Mouse (Mus musculus) urinary bladder, adult 2 months (tissue): ENCODE measurements around the gene Ifitm2. TPM values are rescaled to one million over a fixed set of nuclear protein-coding genes. Genes with fewer than 3 reads are reported as not detected.
"Not testable (repeated sequence)": the region's sequence is repeated elsewhere in the genome, so short reads cannot be mapped to it uniquely, and the experiment has no call there.

Experiments used
- DNase-seq: peaks from one replicate; pipeline ENCODE4 v3.0.0; 2022; ENCODE audit warnings: low spot score
- polyA plus RNA-seq: library from polyadenylated mRNA; depleted of rRNA; stranded (reverse); fragments of >200 nt; gene quantifications from 2 replicates; pipeline ENCODE4 v1.2.3, GENCODE M21; 2012

The Ifitm2 gene
- polyA plus RNA-seq, 1 experiment: 924 TPM

GRCm38 (mm10) chr7:140968710-140969109 lies 12.9 kb upstream of the Ifitm2 start:
- not testable (repeated sequence) for DNase-seq

GRCm38 (mm10) chr7:140967862-140968591 lies 12.2 kb upstream of the Ifitm2 start:
- no peak for DNase-seq

GRCm38 (mm10) chr7:140966921-140967320 lies 11.1 kb upstream of the Ifitm2 start, which contains the start of gene Ifitm1:
Gene Ifitm1 (plus strand): TSS chr7:140967221.
- no peak for DNase-seq

GRCm38 (mm10) chr7:140962733-140963132 lies 6.9 kb upstream of the Ifitm2 start:
- DNase-seq: no peak

DNA sequence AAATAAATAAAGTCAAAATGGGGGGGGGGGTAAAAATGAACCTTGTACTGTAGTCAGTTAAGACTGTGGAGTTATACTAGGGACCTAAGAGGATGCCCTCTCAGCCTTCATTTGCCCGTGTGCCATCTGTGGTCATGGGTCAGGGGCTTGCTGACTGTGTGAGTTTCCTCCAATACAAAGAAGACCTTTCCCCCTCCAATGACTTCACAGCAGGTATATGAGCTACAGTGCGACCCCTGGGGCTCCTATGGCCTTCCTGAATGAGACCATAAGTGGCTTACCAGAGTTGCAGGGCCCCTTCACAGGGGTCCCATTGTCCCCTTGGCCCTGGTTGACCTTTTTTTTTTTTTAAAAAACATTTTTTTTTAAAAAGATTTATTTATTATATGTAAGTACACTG lies 5.6 kb upstream of the Ifitm2 start:
- no peak for DNase-seq

GRCm38 (mm10) chr7:140960026-140960425 lies 4.2 kb upstream of the Ifitm2 start:
- DNase-seq: no peak

DNA sequence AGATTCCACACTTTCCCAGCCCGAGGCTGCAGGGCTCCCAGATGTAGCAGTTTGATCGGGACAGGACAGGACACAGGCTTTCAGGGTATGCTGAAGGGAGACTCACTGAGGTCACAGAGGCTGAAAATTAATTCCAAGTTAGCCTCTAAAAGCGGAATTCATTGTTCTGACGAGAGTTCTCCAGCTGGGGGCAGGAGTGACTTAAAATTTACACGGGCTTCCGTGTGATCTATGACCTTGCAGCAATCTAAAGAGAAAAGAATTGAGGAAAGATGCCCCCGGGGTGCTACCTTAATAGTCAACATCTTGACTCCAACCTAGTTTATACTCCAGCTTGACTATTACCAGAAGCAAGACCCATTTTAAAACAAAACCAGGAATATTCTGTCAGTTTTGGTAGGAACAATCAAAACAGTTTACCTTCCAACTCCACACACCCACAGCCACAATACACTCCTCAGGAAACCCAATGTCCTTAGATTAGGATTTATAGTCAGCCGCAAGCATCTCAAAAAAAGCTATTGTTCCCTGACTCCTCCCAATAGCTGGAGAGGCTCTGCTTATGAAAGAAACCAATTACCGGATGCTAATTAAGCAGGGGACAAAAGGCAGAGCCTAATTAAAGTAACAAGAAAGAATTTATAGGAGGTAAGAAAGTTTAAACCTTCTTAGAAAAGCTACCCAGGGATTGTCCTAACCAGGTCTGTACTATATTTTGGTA lies 3.6 kb upstream of the Ifitm2 start:
- no peak for DNase-seq

DNA sequence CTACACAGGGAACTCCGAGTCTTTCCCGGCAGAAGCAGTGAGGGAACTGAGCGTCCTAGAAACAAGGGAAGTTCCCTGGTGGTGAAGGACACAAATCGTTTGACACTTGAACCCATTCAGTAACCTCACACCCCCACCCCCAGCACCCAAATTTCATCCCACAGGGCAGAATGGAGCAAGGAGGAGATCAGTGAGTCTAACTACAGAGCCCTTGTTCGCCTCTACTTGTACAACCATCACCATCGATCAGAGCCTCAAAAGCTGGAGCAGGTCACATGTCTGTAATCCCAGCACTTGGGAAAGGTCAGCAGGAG lies 726 bp upstream of the Ifitm2 start:
- DNase-seq: no peak

GRCm38 (mm10) chr7:140955342-140955741 lies 445 bp downstream of the Ifitm2 start:
- DNase-seq: no peak

DNA sequence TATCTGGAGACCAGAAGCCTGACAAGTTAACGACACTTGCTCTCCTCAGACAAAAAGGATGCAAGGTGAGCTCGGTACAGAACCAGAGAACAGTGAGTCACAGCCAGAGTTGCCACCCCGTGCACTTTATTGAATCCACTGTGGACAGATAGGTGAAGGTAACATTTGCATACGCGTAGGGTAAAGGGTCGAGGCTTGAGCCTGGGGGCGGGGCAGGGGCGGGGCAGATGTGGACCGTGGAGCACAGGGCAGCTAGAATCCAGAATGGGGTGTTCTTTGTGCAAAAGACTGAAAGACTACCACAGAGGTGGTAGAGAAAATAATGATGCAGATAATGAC lies 1.1 kb downstream of the Ifitm2 start:
- no peak for DNase-seq

DNA sequence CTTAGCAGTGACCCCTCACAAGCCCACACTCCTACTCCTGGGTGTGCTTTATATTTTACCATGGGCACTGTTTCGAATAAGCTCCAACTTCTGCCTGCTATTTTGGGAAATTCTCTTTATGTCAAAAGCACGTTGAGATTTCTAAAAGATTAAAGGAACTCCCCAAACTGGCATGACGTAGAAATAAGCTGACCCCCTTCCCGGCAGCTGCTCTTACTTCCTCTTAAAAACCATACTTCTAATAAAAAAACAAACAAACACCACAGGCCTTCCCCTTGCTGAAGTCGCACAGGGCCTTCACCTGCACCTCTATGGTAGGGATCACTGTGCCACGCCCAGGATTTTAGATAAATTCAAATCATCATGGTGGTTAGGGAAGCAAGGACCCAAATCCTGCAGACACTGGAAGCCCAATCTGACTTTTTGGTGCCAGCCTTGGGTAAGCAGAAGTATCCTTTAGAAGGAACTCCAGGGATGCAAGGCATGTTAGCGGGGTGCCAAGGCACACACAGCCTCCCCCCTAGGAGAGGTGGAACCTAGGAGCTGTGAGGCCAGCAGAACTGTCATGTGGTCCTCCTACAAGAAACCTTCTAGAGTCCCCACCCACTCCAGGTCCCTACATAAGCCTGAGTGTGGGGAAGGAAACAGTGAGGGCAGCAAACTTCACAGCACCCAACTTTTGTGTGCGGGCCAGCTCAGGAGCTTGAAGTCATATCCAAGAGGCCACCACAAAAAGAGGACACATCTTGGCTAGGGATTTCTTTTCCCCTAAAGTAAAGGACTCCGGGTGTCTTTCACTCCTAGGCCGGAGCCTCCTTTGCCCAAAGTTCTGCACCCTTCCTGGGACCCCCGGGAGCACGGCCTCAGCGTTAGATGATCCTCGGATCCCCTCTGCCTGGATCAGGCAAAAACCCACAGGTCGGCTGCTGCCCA lies 1.7 kb downstream of the Ifitm2 start:
- no peak for DNase-seq

DNA sequence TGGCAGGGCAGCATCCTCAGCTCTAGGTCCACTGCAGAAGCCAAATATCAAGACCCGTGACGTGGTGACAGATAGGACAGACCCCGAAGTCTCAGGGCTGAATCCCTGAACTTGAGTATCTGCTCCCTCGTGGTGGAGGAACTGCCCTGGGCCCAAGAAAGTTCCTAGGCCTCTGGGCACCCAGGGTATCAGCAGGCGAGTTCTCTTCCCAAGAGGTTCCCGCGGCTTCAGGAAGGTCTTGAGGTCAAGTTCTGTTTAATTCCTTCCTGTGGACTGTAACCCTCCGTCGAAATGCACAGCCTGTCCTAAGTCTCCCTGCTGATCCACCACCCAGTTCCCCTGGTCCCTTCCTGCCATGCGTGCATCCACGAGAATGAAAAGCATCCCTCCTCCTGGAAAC lies 2.7 kb downstream of the Ifitm2 start:
- DNase-seq: no peak

DNA sequence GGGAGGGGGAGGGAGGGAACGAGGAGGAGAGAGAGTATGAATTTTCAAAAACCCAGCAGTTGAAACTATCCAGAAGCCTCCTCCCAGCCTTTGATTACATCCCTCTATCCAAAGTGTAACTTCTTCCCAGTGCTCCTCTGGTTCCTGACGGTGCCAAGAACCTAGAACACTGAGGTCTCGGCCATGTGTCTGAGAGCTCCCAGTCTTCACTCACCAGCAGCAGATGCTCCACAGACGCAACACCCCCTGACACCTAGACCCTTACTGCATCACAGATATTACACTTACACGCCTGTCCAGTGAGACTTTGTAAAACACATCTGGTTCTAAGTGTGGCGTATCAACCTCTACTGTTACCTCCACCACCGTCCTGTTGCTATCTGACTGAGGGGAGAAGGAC lies 3.3 kb downstream of the Ifitm2 start:
- DNase-seq: no peak

- DNase-seq: no peak
Observed at GRCm38 (mm10) chr7:140951765-140952164, 4.0 kb downstream of the Ifitm2 start.

- DNase-seq: no peak
Observed at GRCm38 (mm10) chr7:140951051-140951450, 4.7 kb downstream of the Ifitm2 start.

DNA sequence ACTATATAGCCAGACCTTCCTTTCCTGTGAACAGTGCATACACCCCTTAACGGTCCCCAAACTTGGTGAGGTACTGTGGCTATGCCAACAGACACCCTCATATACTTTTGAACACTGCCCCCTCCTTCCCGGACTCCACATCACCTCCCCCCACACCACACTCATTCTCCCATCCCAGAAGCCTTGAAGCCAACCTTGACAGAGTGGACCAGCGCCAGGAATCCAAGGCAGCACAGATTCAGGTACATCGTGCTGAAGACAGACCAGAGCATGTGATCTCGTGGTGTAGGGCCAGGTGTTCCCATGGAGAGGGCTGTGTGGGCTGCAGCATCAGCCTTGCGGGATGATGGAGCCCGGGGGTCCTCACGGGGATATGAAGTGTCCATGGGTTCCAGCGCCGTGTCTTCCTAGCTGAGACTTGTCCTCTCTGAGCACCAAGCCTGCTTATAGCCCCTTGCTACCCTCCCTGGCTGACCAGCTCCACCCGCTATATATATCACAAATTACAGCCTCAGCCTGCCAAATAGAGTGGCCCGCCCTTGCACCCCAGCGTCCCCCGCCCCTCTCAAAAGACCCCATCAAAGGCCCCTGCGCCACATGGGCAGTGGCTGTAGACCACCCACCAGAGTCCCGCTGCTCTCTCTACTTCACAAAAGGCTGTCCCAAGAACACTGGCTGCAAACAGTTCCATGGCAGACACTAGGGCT lies 5.8 kb downstream of the Ifitm2 start, which contains the start of gene Ifitm5:
Gene Ifitm5, minus strand, starts transcription at position 468 of the 707 bp plus-strand sequence.
- no peak for DNase-seq

- no peak for DNase-seq
Observed at GRCm38 (mm10) chr7:140949255-140949654, 6.5 kb downstream of the Ifitm2 start.

GRCm38 (mm10) chr7:140948161-140948560 lies 7.6 kb downstream of the Ifitm2 start:
- DNase-seq: no peak

- DNase-seq: no peak
Observed at GRCm38 (mm10) chr7:140946980-140947379, 8.8 kb downstream of the Ifitm2 start.

DNA sequence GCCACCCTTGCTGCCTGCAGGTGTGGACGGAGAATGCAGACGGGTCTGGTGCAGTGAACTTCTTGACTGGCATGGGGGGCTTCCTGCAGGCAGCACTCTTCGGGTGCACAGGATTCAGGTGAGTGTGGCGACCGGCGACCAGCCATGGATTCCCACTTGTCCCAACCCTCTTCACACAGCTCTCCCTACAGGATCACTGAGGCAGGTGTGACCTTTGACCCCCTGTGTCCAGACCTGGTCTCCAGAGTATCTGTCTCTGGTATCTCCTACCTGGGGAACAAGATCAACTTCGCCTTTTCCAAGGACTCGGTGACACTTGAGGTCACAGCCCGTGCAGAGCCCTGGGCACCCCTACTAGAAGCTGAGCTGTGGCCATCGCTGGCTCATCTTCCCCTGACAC lies 9.5 kb downstream of the Ifitm2 start:
- no peak for DNase-seq

GRCm38 (mm10) chr7:140945247-140945646 lies 10.5 kb downstream of the Ifitm2 start:
- DNase-seq: no peak

GRCm38 (mm10) chr7:140944236-140944635 lies 11.6 kb downstream of the Ifitm2 start:
- no peak for DNase-seq
